Mouse (Mus musculus) forebrain, postnatal 0 days (tissue): Measurements from ENCODE around the gene Tspan6. TPM values are rescaled to one million over a fixed set of nuclear protein-coding genes. Genes with fewer than 3 reads are reported as not detected.

ENCODE experiments used
- ATAC-seq: fragments of 200-750 bp; cut with Nextera tagmentation; 2 replicates; pipeline ENCODE4 v1.8.0; 2017; ENCODE audit warnings: mild to moderate bottlenecking, moderate library complexity
- DNase-seq: peaks from one replicate; pipeline ENCODE4 v3.0.0-alpha.2; 2015
- H3K27ac ChIP-seq: fragments of 300-500 bp; sonication (generic); 2 replicates; pipeline ENCODE4 v1.5.1; 2014; ENCODE audit warnings: low read depth, mild to moderate bottlenecking, antibody characterized with exemption, low read length, moderate library complexity, mixed read lengths
- H3K27me3 ChIP-seq: fragments of 300-500 bp; sonication (generic); 2 replicates; pipeline ENCODE4 v1.6.1; 2014; ENCODE audit warnings: mild to moderate bottlenecking, low read length, mixed read lengths; ENCODE audit not compliant: insufficient read depth
- H3K36me3 ChIP-seq: fragments of 300-500 bp; sonication (generic); 2 replicates; pipeline ENCODE4 v1.6.1; 2014; ENCODE audit warnings: mild to moderate bottlenecking, moderate library complexity; ENCODE audit not compliant: insufficient read depth
- H3K4me1 ChIP-seq: fragments of 300-500 bp; sonication (generic); 2 replicates; pipeline ENCODE4 v1.6.1; 2014; ENCODE audit warnings: antibody characterized with exemption; ENCODE audit not compliant: insufficient read depth
- H3K4me2 ChIP-seq: fragments of 300-500 bp; sonication (generic); 2 replicates; pipeline ENCODE4 v1.6.1; 2014; ENCODE audit warnings: low read depth, mild to moderate bottlenecking, moderate library complexity
- H3K4me3 ChIP-seq: fragments of 300-500 bp; sonication (generic); 2 replicates; pipeline ENCODE4 v1.5.1; 2014; ENCODE audit warnings: low read depth, low read length, mixed read lengths
- H3K9ac ChIP-seq: fragments of 300-500 bp; sonication (generic); 2 replicates; pipeline ENCODE4 v1.6.1; 2014; ENCODE audit warnings: mild to moderate bottlenecking
- H3K9me3 ChIP-seq: fragments of 300-500 bp; sonication (generic); 2 replicates; pipeline ENCODE4 v1.6.1; 2016; ENCODE audit warnings: low read length
- CTCF ChIP-seq: sonication (generic); IDR thresholded peaks from 2 replicates; pipeline ENCODE4 v1.5.1; 2016; ENCODE audit warnings: antibody characterized with exemption, control low read depth, low read depth
- WGBS: fragments of 180-500 bp; shearing (Covaris S2); extraction: QIAGEN DNeasy Blood & Tissue Kit; methylation state at CpG from one replicate; pipeline ENCODE4 v1.1.7; 2014; 5-methylcytosine and 5-hydroxymethylcytosine counted together
- polyA plus RNA-seq: library from polyadenylated mRNA; unstranded; fragments of >200 nt; fragmentation: Nextera tagmentation; extraction: Ambion mirVana; gene quantifications from 2 replicates; pipeline ENCODE4 v1.2.1, GENCODE M21; 2015
- total RNA-seq: library from RNA; depleted of rRNA; stranded (reverse); fragments of >200 nt; gene quantifications from 2 replicates; pipeline ENCODE4 v1.2.3, GENCODE M21; 2014; rRNA removed

Tspan6 gene
- total and polyA plus RNA-seq, 2 experiments from 2014 or later = 177 to 263 TPM

GRCm38 (mm10) chrX:133853637-133854036, 44.6 kb downstream of the Tspan6 start:
- no peaks in the 10 kb centered on the region for H3K27me3 ChIP-seq
- H3K4me1 ChIP-seq = no peaks in the 10 kb centered on the region
- ATAC-seq (no peak), DNase-seq (no peak)
- TF ChIP-seq CTCF = no peak
- no peak overlapping the region for H3K4me3 ChIP-seq
- no peak overlapping the region for H3K4me2 ChIP-seq
- 92% methylated on average over 4 of the region's 4 CpGs for WGBS
- H3K36me3 ChIP-seq = no peaks in the 10 kb centered on the region
- H3K9me3 ChIP-seq = no peaks in the 10 kb centered on the region
- H3K9ac ChIP-seq = no peak overlapping the region
- H3K27ac ChIP-seq = no peak overlapping the region

GRCm38 (mm10) chrX:133850680-133851079, 47.5 kb downstream of the Tspan6 start, which contains the start of gene Tnmd:
Tnmd (plus strand) TSS chrX:133850980.
- H3K9me3 ChIP-seq = no peaks in the 10 kb centered on the region
- 86% methylated on average over 5 of the region's 5 CpGs for WGBS
- TF ChIP-seq CTCF = no peak

More at GRCm38 (mm10) chrX:133850680-133851079, 47.5 kb downstream of the Tspan6 start, which contains the start of gene Tnmd:
- Histone ChIP-seq H3K4me1 (no peaks in the 10 kb centered on the region), H3K4me2 (no peak within 1 kb of the TSS), H3K9ac (no peak within 1 kb of the TSS), H3K36me3 (no peaks in the 10 kb centered on the region), H3K4me3 (no peak within 1 kb of the TSS), H3K27me3 (no peaks in the 10 kb centered on the region), H3K27ac (no peak within 1 kb of the TSS)
- no peak for ATAC-seq
- DNase-seq = no peak

Other genes starting within 250 kb of the Tspan6 start
- 44.9 and 67.1 TPM in 2 replicates for gene Pcdh19, start 209.4 kb downstream of the Tspan6 start, total RNA-seq
- 15.8 and 23.6 TPM in 2 replicates for gene Pcdh19, start 209.4 kb downstream of the Tspan6 start, polyA plus RNA-seq
- gene Tnmd, start 47.4 kb downstream of the Tspan6 start, total RNA-seq = 0.69 TPM in 1 of 2 replicates, not detected in the other
- gene Tnmd, start 47.4 kb downstream of the Tspan6 start, polyA plus RNA-seq = 0.15 and 0.20 TPM in 2 replicates
- 1.3 and 2.4 TPM in 2 replicates for gene Srpx2, start 10.0 kb upstream of the Tspan6 start, total RNA-seq
- 1.3 and 1.4 TPM in 2 replicates for gene Srpx2, start 10.0 kb upstream of the Tspan6 start, polyA plus RNA-seq
- 0.86 and 1.1 TPM in 2 replicates for gene Sytl4, start 83.4 kb upstream of the Tspan6 start, total RNA-seq
- gene Sytl4, start 83.4 kb upstream of the Tspan6 start, polyA plus RNA-seq = 0.34 and 0.41 TPM in 2 replicates
- 72.6 and 79.4 TPM in 2 replicates for gene Cstf2, start 160.8 kb upstream of the Tspan6 start, total RNA-seq
- gene Cstf2, start 160.8 kb upstream of the Tspan6 start, polyA plus RNA-seq = 30.8 and 38.3 TPM in 2 replicates